Mouse (Mus musculus) hematopoietic stem cell, adult 5-6 weeks (primary cell): ENCODE results near the gene Ankrd9. TPM values are rescaled to one million over a fixed set of nuclear protein-coding genes. Genes with fewer than 3 reads are reported as not detected.

Experiments used
- ATAC-seq, 2 experiments: fragments of 125-278 bp in 1 of 2; replicated peaks in 1 of 2; 2 replicates each; pipeline ENCODE4 v1.8.0; 2016 to 2017; ENCODE audit warnings: inconsistent platforms in 2 of 2, mild to moderate bottlenecking in 2 of 2, moderate number of reproducible peaks in 2 of 2, low read depth in 1 of 2, moderate TSS enrichment in 1 of 2; ENCODE audit not compliant: low FRiP score in 2 of 2, poor library complexity in 2 of 2, severe bottlenecking in 2 of 2, insufficient read depth in 1 of 2, low TSS enrichment in 1 of 2
- total RNA-seq: library from RNA; stranded (forward); fragments of 172-1452, 232-1000 nt; gene quantifications from 2 replicates; pipeline ENCODE4 v1.2.3, GENCODE M21; 2017

Ankrd9 gene
- total RNA-seq = 4.2 and 6.8 TPM in 2 replicates

GRCm38 (mm10) chr12:110978607-110979406 lies at the start of gene Ankrd9:
Gene Ankrd9 (minus strand): TSS chr12:110979040.
- ATAC-seq = peak; percentile 79 to 84

DNA sequence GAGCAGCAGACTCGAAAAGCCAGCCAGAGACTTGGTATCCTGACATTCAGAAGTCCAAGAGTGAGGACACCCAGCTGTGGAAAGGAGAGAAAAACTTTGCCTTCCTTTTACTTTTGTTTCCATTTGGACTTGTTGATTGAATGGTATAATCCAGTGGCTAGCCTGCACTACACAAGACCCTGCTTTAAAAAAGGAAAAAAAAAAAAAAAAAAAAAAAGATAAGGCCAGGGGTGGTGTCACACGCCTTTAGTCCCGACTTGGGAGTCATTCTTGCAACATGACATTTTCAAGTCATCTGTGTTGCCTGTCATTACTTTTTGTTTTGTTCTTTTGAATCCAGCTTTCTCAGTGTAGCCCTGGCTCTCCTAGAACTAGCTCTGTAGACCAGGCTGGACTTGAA lies 42.7 kb upstream of the Ankrd9 start:
- ATAC-seq = no peak

- no peak for ATAC-seq
Observed at GRCm38 (mm10) chr12:111021138-111021537, 42.3 kb upstream of the Ankrd9 start.

DNA sequence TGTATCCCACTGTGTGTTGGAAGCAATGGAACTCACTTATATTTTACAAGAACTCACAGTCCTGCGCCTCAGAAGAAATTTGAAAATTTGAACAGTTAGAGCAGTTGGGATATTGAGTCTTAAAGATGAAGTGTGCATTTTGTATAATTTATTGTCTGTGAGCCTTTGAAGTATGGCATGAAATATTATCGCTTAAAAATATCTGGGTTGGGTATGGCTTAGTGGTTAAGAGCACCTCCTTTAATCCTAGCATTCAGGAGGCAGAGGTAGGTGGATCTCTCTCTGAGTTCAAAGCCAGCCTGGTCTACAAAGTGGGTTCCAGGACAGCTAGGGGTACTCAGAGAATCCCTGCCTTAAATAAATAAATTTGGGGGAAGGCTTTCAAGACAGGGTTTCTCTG lies 40.2 kb upstream of the Ankrd9 start:
- ATAC-seq = no peak

- no peak for ATAC-seq
Observed at GRCm38 (mm10) chr12:111018068-111018467, 39.2 kb upstream of the Ankrd9 start.

GRCm38 (mm10) chr12:111016807-111017206 lies 38.0 kb upstream of the Ankrd9 start:
- no peak for ATAC-seq

- ATAC-seq = peak in 1 of 2 experiments; percentile 29; a peak in 2 of 4 replicates
Observed at GRCm38 (mm10) chr12:111009615-111010257, 30.9 kb upstream of the Ankrd9 start.

GRCm38 (mm10) chr12:111008500-111009490 lies 30.0 kb upstream of the Ankrd9 start:
- ATAC-seq = no peak

DNA sequence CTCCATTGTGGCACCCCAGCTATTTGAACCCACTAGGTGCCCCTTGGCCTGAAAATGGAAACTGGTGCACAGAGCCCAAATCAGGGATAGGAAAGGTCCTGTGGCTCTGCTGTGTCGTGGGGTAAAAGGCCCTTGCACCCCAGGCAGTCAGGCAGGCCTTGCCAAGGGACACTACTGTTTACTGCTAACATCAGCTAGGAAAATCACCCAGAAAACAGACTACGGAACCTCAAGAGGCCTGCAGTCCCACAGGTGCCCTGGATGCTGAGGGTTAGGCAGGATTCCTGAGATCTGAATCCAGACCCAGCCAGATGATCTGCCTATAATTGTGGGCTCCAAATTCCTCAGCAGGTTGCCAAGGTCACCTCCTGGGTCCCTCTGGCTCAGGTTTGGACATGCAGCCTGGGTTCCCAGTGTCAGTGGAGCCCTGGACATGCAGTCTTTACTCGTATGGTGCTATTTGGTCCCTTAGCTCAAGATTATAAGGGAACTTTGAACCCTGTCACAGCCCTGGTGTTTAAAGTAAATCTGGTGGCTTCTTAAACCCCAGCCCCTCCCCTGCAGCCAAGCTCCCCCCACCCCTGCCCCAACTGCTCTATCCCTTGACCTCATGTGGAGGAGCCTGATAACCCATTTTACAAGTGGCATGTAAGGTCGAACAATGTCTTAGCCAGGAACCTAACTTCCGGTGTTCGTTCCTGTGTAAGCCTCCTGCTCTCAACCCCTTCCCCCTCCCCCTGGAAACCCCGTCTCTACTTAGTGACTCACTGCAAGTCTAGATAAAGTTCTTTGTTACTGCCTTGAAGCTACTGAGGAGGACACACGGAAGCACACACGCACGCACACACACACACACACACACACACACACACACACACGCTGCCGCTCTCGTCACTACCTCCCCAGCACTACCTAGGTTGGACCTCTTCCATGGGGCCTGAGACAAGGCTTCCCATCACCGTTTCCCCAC lies 28.6 kb upstream of the Ankrd9 start:
- ATAC-seq = peak; percentile 63 to 71; a peak in 3 of 4 replicates

GRCm38 (mm10) chr12:111006339-111006738 lies 27.5 kb upstream of the Ankrd9 start:
- ATAC-seq = no peak

DNA sequence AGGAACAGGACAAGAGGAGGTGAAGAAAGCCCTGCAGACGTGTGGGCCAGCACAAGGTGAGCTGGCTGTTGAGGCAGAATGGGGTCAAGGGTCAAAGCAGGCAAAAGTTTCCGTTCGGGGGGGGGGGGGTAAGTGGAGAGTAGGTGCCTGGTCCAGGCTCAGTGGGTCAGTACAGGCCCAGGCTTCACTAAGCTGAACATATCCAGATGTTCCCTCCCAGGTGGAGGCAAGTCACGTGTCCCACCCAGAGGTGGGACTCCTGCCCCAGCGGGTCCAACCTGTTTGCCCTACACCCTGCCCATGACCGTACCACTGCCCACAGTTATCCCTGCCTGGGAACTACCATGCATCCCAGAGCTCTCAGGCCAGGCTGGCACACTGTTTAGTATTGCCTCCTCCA lies 27.0 kb upstream of the Ankrd9 start:
- no peak for ATAC-seq

DNA sequence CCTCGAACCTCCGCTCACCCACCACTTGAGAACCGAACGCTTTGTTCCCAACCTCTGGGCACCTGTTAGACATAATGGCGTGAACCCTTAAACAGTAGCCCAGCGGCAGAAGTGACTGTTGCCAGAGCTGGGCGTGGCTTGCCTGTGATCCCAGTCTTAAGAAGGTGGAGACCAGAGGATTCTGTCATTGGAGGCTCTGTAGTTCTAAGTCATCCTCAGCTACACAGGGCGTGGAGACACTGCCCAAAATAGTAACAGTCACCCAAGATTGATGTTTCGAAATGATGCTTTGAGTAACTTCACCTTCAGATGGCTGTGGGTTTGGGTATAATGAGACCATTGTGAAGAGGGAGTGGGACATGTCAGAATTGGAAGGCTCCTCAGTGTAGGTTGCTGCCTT lies 25.3 kb upstream of the Ankrd9 start:
- ATAC-seq = no peak; a peak in 1 of 4 replicates

DNA sequence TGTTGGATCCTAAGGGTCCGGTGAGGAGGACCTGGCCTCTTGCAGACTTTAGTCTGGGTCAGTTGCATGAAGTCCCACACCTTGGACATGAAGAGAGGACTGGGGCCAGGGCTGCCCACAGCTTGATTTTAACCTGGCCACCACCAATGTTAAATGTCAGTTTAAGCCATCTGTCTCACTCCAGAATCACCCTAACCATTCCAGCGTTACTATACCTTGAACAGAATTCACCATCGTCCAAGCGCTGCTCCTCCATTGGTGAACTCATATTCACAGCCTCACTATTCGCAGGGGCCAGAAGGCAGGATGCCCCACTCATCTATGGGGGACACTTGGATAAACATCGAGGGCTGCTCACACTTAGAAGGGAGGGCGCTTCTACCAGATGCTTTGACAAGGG lies 22.1 kb upstream of the Ankrd9 start:
- ATAC-seq = no peak

DNA sequence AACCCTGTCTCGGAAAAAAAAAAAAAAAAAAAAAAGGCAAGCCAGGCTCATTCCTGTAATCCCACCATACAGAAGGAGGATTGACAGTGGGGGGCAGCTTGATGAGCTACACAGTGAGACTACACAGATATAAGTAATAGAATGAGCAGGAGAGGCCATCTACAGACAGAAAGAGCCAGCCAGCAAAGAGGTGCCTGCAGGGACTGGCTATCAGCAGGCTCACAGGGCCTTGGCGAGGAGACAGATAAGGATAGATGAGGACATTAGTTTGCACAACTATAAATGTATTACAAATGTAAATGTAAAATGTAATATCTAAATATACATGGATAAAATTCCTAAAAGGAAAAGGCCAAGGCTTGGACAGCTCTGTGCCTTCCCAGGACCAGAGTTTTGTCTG lies 21.0 kb upstream of the Ankrd9 start:
- no peak for ATAC-seq

- ATAC-seq = no peak
Observed at GRCm38 (mm10) chr12:110998092-110998491, 19.3 kb upstream of the Ankrd9 start.

- no peak for ATAC-seq
Observed at GRCm38 (mm10) chr12:110994666-110995065, 15.8 kb upstream of the Ankrd9 start.

DNA sequence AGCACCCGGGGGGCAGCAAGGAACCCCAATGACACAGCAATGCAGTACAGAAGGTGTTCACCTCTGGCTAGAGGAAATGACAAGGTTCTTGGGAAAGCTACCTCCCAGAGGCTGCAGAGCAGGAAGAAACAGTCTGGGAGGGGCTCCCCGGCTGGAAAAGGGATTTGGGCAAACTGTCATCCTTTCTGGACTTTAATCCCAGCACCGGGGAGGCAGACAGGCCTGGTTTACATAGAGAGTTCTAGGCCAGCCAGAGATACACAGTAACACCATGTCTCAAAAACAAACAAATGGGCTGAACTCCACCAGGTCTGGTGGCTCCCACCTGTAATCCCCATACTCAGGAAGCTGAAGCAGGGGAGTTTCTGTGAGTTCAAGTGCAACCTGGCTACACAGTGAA lies 14.4 kb upstream of the Ankrd9 start:
- no peak for ATAC-seq
